Mouse (Mus musculus) c-Kit-positive CD71-positive TER-119-negative erythroid progenitor cells, embryonic 14.5 days (primary cell): ENCODE measurements at regions not wholly inside any gene's neighbourhood (a gene's known extent, or its start where the extent isn't known, plus 50 kb on each side); places are given as distances from the start of the nearest gene placed in this dataset.

ENCODE experiments used
- DNase-seq: peaks from one replicate; pipeline ENCODE4 v3.0.0-alpha.2; 2013; ENCODE audit warnings: low read depth

DNA sequence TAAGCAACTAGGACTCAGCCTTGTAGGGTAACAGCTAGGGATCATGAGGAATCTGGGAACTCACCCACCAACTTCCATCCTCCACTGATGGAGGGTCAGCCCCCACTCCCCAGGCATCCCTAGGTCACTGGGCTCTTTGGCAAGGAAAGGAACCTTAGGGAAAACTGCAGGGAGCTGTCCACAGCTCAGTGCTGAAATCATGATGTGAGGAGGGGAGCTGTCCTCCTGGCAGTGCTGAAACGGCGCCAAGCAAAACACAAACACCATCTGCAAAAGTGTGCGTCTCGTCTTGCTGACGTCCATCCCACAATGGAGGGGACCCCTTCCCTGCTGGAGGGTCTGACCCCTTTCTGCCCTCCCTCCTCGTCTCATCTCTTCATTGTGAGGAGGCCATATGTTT is 68.6 kb upstream of the Rph3a start:
- DNase-seq, result peak; percentile 55

DNA sequence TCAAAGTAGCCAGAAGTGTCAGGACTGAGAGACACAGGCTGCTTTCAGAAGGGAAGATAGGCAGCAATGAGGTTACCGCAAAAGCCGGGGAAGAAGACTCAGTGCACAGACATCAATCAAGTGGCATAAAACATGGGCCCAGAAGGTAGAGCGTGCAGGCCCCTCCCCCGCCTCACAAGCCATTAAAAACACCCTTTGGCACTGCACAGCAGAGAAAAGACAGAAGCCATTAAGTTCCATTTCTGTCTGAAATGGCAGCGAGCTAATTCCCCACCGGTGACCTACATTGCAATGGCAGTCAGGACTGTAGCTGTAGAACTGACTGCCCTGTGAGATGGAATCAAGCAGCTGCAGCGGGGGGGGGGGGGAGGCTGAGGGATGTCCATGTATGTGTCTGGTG is 66.8 kb upstream of the Rph3a start:
- DNase-seq, result no peak

DNA sequence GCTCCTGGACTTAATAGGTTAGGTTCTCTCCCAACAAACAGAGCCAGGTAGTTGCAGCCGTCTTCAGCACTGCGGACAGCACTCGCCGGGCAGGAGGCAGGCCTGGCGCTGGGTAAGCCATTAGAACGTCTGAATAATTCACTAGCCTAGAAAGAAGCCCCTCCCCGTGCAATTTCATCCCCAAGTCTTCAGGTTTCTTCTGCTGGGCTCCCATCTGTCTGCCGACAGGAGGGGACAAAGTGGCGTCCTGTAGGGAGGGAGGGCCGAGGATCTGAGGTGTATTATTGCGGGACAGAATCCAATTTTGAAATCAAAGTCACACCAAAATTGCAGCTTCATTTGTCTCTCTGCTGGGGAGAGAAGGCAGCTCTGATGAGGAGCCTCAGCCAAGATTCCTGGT is 58.9 kb upstream of the Rph3a start:
- DNase-seq, result no peak

GRCm38 (mm10) chr5:121064721-121065120 is 54.8 kb upstream of the Rph3a start:
- no peak for DNase-seq

GRCm38 (mm10) chr5:121062930-121063584 is 53.2 kb upstream of the Rph3a start:
- no peak for DNase-seq

GRCm38 (mm10) chr5:121061688-121062087 is 51.8 kb upstream of the Rph3a start:
- no peak for DNase-seq
